Mouse (Mus musculus): ENCODE measurements around the gene Gpr182. TPM values are rescaled to one million over a fixed set of nuclear protein-coding genes. Genes with fewer than 3 reads are reported as not detected.

Gene Gpr182
- polyA plus RNA-seq, 1 experiment from 2014 or later = 0.43 TPM

DNA sequence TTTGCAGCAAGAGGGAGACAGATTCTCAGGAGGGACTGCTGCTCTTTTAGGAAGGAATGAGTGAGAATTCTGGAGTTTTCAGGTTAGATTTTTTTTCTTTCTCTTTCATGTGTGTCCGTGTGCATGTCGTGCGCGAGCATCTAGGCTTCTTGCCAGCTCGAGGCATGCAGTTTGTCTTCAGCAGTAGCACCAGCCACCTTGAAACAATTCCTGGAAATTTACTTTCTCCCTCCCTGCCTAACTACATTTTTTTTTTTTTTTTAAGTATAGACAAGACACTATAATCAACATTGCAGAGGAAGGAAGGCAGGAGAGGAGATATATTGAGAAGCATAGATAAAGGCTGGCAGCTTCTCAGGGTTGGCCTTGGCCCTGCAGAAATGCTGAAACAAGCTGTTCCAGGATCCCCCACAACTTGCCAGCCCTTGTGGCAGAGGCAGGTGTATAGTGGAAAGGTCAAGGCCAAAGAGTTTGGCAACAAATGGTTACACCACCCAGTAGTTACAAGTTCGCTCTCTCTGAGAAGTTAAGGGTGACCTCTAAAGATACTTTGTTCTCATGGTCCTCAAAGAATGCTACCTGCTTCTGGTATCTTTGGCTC, 3.1 kb upstream of the Gpr182 start:
- H3K4me3 ChIP-seq = no peak overlapping the region
- DNase-seq (ENCODE audit: low spot score) = no peak
- WGBS = 83% methylated on average over 6 of the region's 6 CpGs
- H3K36me3 ChIP-seq = no peaks in the 10 kb centered on the region
- peaks cover 13% of the 10 kb centered on the region for H3K4me1 ChIP-seq (replicated peaks)
- no peaks in the 10 kb centered on the region for H3K9me3 ChIP-seq
- no peaks in the 10 kb centered on the region for H3K27me3 ChIP-seq (ENCODE audit: insufficient read depth, poor library complexity, severe bottlenecking)
- H3K27ac ChIP-seq = no peak overlapping the region

DNA sequence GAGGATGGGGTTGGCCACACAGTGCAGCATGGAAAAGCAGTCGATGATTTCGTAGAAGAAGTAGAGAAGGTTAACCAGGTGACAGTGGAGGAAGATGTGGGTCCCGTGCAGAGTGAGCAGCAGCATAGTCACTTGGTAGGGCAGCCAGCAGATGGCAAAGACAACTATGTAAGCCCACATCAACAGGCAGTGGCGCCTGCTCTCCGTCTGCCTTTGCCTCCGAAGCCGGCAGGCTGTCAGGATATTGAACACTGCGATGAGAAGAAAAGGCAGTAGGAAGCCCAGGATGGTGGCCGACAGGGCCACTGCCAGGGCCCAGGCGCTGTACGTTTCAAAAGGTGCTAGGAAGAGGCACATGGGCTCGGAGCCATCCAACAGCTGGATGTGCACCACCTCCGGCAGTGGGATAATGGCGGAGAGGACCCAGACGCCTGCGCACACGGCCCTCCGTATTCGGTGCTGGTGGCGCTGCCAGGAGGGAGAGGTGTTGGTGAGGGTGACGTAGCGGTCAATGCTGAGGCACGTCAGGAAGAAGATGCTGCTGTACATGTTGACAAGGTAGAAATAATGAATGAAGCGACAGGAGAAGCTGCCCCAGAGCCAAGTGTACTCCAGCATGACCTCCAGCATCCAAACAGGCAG, 1.3 kb downstream of the Gpr182 start:
- no peaks in the 10 kb centered on the region for H3K9me3 ChIP-seq
- no peak for DNase-seq (ENCODE audit: low spot score)
- 0 out of 2 replicates have a peak overlapping the region, but pooled peaks have one; percentile 4 for H3K27ac ChIP-seq
- H3K36me3 ChIP-seq = peaks cover 36% of the 10 kb centered on the region
- H3K4me3 ChIP-seq = peak overlapping the region; percentile 33; the same call in 1 of the 2 replicates
- no peaks in the 10 kb centered on the region for H3K27me3 ChIP-seq (ENCODE audit: insufficient read depth, poor library complexity, severe bottlenecking)
- H3K4me1 ChIP-seq (replicated peaks) = peaks cover 22% of the 10 kb centered on the region
- 46% methylated on average over 24 of the region's 24 CpGs for WGBS

DNA sequence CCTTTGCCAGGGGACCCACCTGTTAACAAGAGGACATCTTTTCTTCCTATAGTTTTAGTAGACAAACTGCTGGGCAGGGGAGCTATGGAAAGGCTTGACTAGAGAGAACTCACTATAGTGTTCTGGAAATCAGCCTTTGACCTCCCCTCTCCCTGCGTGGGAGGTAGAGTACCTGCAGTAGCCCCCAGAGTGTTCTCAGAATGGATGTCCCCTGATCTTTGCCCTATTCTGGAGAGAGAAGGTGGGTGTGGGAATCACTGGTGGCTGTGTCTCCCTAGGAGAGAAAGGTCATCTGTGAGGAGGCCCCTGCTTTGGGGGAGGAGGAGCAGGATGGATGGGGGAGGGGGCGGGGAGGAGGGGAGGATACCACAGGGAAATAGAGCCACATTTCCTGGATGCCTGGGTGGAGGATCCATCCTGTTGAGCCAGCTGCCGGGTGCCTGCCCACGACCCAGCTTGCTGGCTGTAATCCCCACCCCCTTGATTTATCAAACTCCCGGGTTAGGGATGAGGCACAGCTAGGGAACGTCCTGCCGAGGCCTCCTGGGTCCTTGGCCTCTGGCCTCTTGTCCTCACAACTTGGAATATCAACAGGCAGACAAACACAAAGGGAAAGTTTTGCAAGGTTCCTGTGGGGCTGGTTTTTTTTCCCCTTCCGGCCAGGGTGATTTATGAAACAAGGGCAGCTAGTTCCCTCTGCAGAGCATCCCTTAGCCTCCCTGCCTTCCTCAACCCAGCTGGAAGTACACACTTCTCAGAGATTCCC, 2.5 kb downstream of the Gpr182 start:
- Histone ChIP-seq H3K9me3 (no peaks in the 10 kb centered on the region), H3K36me3 (peaks cover 48% of the 10 kb centered on the region), H3K27me3 (ENCODE audit: insufficient read depth, poor library complexity, severe bottlenecking) (no peaks in the 10 kb centered on the region), H3K4me3 (no peak overlapping the region), H3K27ac (0 out of 2 replicates have a peak overlapping the region, but pooled peaks have one; percentile 35), H3K4me1 (replicated peaks) (peaks cover 22% of the 10 kb centered on the region)
- 5% methylated on average over 8 of the region's 8 CpGs for WGBS
- DNase-seq (ENCODE audit: low spot score) = no peak

DNA sequence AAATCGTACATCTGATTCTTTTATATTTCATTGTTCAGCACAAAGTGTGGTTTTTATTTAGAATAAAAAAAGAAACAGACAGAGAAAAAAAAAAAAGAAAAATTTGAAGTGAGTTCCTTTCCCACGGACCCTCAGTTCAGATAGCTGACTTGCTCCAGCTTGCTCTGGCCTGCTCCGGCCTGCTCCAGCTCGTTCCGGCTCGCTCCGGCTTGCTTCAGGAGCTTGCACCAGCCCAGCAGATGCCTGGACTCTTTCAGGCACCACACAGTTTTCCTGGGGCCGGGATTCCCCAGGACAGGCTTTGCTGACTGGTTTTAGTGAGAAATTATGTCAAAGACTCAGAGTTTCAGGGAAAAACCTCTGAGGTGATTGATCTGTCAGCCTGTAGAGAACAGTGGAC, 4.3 kb downstream of the Gpr182 start:
- H3K36me3 ChIP-seq = peaks cover 65% of the 10 kb centered on the region
- 92% methylated on average over 8 of the region's 8 CpGs for WGBS
- no peak for DNase-seq (ENCODE audit: low spot score)
- H3K4me3 ChIP-seq = no peak overlapping the region
- H3K4me1 ChIP-seq (replicated peaks) = peaks cover 22% of the 10 kb centered on the region
- no peaks in the 10 kb centered on the region for H3K27me3 ChIP-seq (ENCODE audit: insufficient read depth, poor library complexity, severe bottlenecking)
- H3K27ac ChIP-seq = no peak overlapping the region
- no peaks in the 10 kb centered on the region for H3K9me3 ChIP-seq

DNA sequence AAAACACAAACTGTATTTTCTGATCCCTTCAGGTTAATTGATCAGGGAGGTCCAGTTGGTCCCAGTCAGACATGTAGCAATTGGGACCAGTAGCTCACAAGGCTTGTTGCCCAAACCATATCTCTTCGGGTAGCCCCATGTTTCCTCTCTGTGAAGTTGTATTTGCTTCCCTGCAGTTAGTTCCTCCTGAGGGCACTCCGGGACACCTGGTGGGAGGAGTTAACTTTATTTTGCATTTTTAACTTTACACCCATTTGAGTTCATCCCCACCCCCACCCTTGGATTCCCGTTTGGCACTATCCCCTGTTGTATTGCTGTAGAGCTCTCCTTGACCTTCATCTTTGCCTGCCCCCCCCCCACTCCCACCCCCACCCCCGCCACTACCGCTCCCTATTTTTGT, 5.6 kb downstream of the Gpr182 start:
- peaks cover 78% of the 10 kb centered on the region for H3K36me3 ChIP-seq
- no peak overlapping the region for H3K4me3 ChIP-seq
- H3K27me3 ChIP-seq (ENCODE audit: insufficient read depth, poor library complexity, severe bottlenecking) = no peaks in the 10 kb centered on the region
- H3K4me1 ChIP-seq (replicated peaks) = peaks cover 25% of the 10 kb centered on the region
- H3K27ac ChIP-seq = no peak overlapping the region
- DNase-seq (ENCODE audit: low spot score) = no peak
- WGBS = 85% methylated on average over 5 of the region's 5 CpGs
- no peaks in the 10 kb centered on the region for H3K9me3 ChIP-seq

DNA sequence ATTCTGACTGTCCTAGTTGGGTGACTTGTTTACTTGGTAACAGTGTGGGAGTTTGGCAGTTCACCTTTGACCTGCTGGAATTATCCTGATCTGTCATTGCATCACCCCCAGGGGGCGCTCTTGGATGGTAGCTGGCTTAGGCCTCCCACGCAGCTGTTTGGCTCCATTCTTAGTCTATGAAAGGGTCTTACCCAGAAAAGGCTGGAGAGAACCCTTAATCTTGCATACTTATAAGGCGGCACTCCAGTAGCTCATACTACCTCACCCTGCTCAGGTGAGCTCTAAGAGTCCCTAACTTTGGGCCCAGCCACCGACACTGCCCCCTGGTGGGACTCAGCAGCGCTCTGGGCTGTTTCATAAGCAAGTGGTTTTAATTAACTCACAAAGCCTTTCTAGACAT, 6.9 kb downstream of the Gpr182 start:
- whole genome bisulfite sequencing = 64% methylated on average over 5 of the region's 5 CpGs
- H3K27me3 ChIP-seq (ENCODE audit: insufficient read depth, poor library complexity, severe bottlenecking) = no peaks in the 10 kb centered on the region
- H3K4me1 ChIP-seq (replicated peaks) = peaks cover 27% of the 10 kb centered on the region

DNA sequence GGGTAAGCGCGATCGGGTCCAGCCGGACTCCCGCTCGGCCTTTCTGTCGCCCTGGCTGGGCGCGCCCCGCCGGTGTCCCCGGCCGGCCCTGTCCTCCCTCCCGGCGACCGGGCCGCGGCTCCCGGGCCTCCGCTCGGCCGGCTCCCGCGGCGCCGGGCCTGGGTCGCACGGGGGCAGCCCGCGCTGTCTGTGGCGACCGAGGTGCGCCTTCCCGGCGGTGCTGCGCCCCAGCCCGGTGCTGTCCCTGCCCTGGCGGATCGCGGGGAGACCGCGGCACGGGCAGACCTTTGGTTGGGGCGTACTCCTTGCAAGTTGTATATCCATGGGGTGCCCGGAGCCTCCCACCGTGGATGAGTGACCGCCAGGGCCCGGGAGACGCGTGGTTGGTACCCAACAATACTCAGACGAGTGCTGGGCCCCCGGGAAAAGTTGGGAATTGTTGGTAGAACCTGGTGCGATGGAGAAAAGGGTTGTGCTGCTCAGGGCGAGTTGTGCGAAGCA, 11.8 kb downstream of the Gpr182 start:
- H3K4me3 ChIP-seq = peak overlapping the region; percentile 97
- WGBS = under 1% methylated on average over 55 of the region's 55 CpGs
- H3K27ac ChIP-seq = peak overlapping the region; percentile 95
- no peaks in the 10 kb centered on the region for H3K9me3 ChIP-seq
- DNase-seq (ENCODE audit: low spot score) = peak; percentile 64
- peaks cover 20% of the 10 kb centered on the region for H3K4me1 ChIP-seq (replicated peaks)
- H3K36me3 ChIP-seq = peaks cover 37% of the 10 kb centered on the region
- H3K27me3 ChIP-seq (ENCODE audit: insufficient read depth, poor library complexity, severe bottlenecking) = no peaks in the 10 kb centered on the region; the same call in 1 of the 2 replicates

More for the DNA sequence above, 6.9 kb downstream of the Gpr182 start:
- peaks cover 78% of the 10 kb centered on the region for H3K36me3 ChIP-seq
- no peak overlapping the region for H3K27ac ChIP-seq
- H3K9me3 ChIP-seq = no peaks in the 10 kb centered on the region
- H3K4me3 ChIP-seq = no peak overlapping the region
- DNase-seq (ENCODE audit: low spot score) = peak; percentile 59

DNA sequence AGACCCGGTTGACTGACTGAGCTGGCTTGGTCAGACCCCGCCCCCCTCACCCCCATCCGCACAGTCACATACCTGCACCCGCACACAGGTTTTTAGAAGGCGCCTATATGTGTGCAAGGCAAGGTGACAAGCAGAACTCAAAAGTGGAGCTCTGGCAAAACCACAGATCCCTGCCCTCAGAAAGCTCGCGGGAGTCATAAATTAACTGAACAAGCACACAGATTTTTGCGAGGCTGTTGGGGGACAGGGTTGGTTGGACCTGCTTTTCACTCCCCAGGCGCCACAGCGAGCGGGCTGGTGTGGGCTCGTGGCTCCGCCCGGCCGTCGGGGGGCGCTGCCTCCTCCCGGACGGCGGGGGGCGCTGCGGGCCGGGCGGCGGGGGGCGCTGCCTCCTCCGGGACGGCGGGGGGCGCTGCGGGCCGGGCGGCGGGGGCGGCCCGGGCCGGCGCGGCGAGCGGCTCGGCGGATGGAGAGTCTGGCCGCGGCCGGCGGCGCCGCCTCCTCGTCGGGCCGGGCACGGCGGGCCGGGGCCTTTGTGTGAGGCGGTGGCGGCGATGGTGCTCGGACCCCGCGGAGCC, 12.4 kb downstream of the Gpr182 start, which contains the start of gene Zbtb39:
TSS of gene Zbtb39 (plus strand) at position 456 of the 578 bp plus-strand sequence.
- Histone ChIP-seq H3K4me3 (peak within 1 kb of the TSS; percentile 97), H3K36me3 (peaks cover 32% of the 10 kb centered on the region), H3K4me1 (replicated peaks) (peaks cover 20% of the 10 kb centered on the region), H3K27me3 (ENCODE audit: insufficient read depth, poor library complexity, severe bottlenecking) (no peaks in the 10 kb centered on the region; the same call in 1 of the 2 replicates), H3K27ac (peak within 1 kb of the TSS; percentile 95), H3K9me3 (no peaks in the 10 kb centered on the region)
- WGBS = 6% methylated on average over 60 of the region's 61 CpGs
- DNase-seq (ENCODE audit: low spot score) = peak; percentile 78

DNA sequence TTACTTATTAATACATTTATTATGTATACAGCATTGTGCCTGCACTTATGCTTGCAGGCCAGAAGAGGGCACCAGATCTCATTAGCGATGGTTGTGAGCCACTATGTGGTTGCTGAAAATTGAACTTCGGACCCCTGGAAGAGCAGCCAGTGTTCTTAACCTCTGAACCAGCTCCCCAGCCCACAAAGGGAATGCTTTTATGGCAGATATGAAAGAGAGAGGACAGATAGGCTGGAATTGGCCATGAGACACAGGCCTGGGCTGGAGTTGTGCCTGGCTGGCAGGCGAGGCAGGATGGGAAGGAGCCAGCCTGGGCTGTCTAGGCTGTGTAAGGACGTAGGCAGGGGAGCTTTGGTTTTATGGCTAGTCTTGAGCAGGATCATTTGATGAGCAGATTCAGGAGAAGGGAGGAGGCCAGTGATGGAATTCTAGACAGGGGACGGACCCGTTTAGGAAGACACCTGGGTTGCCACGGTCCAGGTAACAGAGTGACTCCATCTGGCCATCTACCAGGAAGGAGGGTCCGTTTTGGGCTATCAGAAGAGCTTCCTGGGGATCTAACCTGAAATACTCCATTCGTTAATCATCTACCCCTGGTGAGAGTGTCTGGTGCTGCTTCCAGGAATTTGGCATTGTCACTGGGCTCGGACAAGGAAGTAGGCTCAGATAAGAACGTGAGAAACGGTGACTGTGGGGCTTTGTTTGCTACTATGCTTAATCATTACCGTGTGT, 13.2 kb downstream of the Gpr182 start:
- peaks cover 26% of the 10 kb centered on the region for H3K4me1 ChIP-seq (replicated peaks)
- peak overlapping the region; percentile 97; the same call in 1 of the 2 replicates for H3K4me3 ChIP-seq
- no peaks in the 10 kb centered on the region; the same call in 1 of the 2 replicates for H3K27me3 ChIP-seq (ENCODE audit: insufficient read depth, poor library complexity, severe bottlenecking)
- H3K27ac ChIP-seq = no peak overlapping the region
- H3K36me3 ChIP-seq = peaks cover 23% of the 10 kb centered on the region
- WGBS = 54% methylated on average over 13 of the region's 13 CpGs
- DNase-seq (ENCODE audit: low spot score) = peak; percentile 40
- H3K9me3 ChIP-seq = no peaks in the 10 kb centered on the region

DNA sequence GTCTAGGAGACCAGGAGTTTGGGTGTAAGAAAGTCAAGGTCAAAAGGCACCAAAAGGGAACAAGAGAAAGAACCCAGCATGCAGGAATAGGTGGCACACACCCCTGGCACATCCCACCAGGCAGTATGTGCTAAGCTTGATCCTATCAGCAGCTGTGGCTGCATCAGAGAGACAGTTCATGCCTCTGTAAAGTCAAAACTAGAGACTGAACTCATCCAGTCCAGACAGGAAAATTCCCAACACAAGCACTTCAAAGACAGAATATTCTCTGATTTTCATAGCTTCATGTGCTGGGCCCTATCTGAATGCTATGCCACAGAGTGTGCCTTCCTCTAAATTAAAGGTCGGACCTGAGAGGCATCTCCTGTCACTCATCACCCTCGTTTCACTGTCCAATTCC, 14.0 kb downstream of the Gpr182 start:
- 20% methylated on average over 2 of the region's 2 CpGs for WGBS
- Histone ChIP-seq H3K27ac (no peak overlapping the region), H3K4me1 (replicated peaks) (peaks cover 26% of the 10 kb centered on the region), H3K36me3 (peaks cover 16% of the 10 kb centered on the region), H3K4me3 (no peak overlapping the region), H3K27me3 (ENCODE audit: insufficient read depth, poor library complexity, severe bottlenecking) (no peaks in the 10 kb centered on the region; the same call in 1 of the 2 replicates), H3K9me3 (no peaks in the 10 kb centered on the region)
- DNase-seq (ENCODE audit: low spot score) = no peak

DNA sequence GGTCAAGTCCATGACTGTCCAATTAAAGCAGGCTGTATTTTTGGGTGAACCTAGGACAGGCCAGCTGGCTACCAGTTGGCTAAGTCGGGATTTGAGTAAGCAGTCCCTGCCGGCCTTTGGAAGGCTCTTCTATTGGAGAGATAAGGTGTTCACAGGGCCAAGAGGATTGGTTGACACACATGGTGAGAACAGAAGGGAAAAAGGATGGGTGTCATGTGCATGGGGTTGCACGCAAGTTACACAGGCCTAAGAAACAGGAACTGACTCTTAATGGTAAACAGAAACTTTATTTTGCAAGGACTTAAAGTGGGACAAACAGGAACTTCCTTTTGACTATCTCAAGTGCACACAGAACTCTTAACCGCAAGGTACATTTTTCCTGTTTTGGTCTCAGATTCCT, 14.6 kb downstream of the Gpr182 start:
- H3K4me3 ChIP-seq = no peak overlapping the region
- peaks cover 26% of the 10 kb centered on the region for H3K4me1 ChIP-seq (replicated peaks)
- H3K27me3 ChIP-seq (ENCODE audit: insufficient read depth, poor library complexity, severe bottlenecking) = no peaks in the 10 kb centered on the region; the same call in 1 of the 2 replicates
- H3K27ac ChIP-seq = no peak overlapping the region
- no peaks in the 10 kb centered on the region for H3K9me3 ChIP-seq
- no peak for DNase-seq (ENCODE audit: low spot score)
- WGBS = 77% methylated on average over 4 of the region's 4 CpGs
- peaks cover 9% of the 10 kb centered on the region for H3K36me3 ChIP-seq

DNA sequence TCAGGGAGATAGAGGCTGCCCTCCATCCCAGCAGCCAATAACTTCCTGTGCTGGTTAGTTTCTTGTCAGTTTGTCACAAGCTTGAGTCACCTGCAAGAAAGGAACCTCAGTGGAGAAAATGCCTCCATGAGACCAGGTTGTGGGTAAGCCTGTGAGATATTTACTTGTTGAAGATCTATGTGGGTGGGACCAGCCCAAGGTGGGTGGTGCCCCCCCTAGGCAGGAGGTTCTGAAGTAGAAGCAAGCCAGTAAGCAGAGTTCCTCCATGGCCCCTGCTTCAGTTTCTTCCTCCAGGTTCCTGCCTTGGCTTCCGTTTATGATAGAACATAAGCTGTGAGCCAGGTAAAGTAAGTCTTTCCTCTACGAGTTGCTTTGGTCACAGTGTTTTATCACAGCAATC, 15.3 kb downstream of the Gpr182 start:
- Histone ChIP-seq H3K4me3 (no peak overlapping the region), H3K36me3 (peaks cover 3% of the 10 kb centered on the region), H3K4me1 (replicated peaks) (peaks cover 26% of the 10 kb centered on the region), H3K27me3 (ENCODE audit: insufficient read depth, poor library complexity, severe bottlenecking) (no peaks in the 10 kb centered on the region; the same call in 1 of the 2 replicates), H3K9me3 (no peaks in the 10 kb centered on the region), H3K27ac (no peak overlapping the region)
- DNase-seq (ENCODE audit: low spot score) = no peak
- 88% methylated on average over 2 of the region's 2 CpGs for WGBS

All from hindbrain, embryonic 10.5 days (tissue).